Mouse (Mus musculus): ENCODE measurements around the gene Gm8439. TPM values are rescaled to one million over a fixed set of nuclear protein-coding genes. Genes with fewer than 3 reads are reported as not detected.
"Not testable (repeated sequence)": the region's sequence is repeated elsewhere in the genome, so short reads cannot be mapped to it uniquely, and the experiment has no call there.

Gene Gm8439
- polyA plus RNA-seq, 1 experiment from 2014 or later = 0.36 TPM

- Histone ChIP-seq H3K4me1 (peaks cover 17% of the 10 kb centered on the region), H3K9me3 (no peaks in the 10 kb centered on the region), H3K27ac (0 out of 2 replicates have a peak overlapping the region, but pooled peaks have one; percentile 56), H3K4me3 (no peak overlapping the region), H3K36me3 (no peaks in the 10 kb centered on the region), H3K27me3 (ENCODE audit: insufficient read depth, poor library complexity, severe bottlenecking) (peaks cover 27% of the 10 kb centered on the region)
- WGBS = 10% methylated on average over 3 of the region's 3 CpGs
- DNase-seq (ENCODE audit: low spot score) = no peak
Observed at GRCm38 (mm10) chr4:120589070-120589469, 525 bp downstream of the Gm8439 start.

DNA sequence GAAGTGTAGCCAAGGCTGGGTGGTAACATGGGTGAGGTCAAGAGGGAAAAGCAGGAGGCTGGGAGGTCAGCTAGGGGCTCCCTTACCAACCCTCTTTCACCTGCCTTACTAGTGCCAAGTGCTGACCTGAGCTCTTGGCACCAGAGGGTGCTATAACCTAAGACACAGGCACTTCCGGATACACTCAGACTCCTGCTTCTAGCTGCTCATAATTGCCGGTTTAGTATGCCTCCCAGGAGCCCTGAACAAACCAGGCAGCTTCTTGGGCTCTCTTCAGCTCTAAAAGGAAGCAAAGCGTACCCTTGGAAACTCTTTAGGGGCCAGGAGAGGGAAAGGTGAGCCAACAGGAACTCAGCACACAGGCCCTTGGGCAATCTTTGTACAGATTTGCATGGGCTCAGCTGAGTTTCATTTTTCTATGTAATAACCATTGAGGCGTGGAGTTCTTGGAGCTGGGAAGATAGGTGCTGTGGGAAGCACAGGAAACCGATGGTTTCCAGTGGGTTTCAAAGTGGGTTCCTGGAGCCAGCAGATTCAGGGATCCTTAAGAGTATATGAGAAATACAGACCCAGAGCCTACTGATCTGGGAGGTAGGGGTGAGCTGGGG, 1.4 kb downstream of the Gm8439 start:
- DNase-seq (ENCODE audit: low spot score) = peak; percentile 86
- 42% methylated on average over 5 of the region's 5 CpGs for WGBS
- peak overlapping the region; percentile 83 for H3K27ac ChIP-seq
- peaks cover 17% of the 10 kb centered on the region for H3K4me1 ChIP-seq
- no peak overlapping the region for H3K4me3 ChIP-seq
- H3K9me3 ChIP-seq = no peaks in the 10 kb centered on the region
- peaks cover 27% of the 10 kb centered on the region for H3K27me3 ChIP-seq (ENCODE audit: insufficient read depth, poor library complexity, severe bottlenecking)
- H3K36me3 ChIP-seq = no peaks in the 10 kb centered on the region

DNA sequence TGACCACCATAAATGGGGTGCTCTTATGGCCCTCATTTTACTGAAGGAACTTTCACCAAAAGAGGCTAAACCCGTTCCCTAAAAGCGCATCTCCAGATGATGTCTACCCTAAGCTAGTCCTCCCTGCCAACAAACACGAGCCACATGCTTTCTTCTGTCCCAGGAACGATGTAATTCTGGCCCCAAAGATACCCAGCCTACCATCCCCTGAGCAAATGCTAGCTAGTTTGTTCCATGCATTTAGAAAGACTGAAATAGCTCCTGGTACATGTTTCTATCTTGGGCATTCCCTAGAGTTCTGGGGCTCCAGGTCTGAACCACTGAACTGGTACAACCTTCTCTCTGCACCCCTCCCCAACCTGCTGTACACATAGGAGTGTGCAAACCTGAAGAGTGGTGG, 2.4 kb downstream of the Gm8439 start:
- Histone ChIP-seq H3K27me3 (ENCODE audit: insufficient read depth, poor library complexity, severe bottlenecking) (peaks cover 25% of the 10 kb centered on the region), H3K36me3 (no peaks in the 10 kb centered on the region), H3K4me3 (no peak overlapping the region), H3K9me3 (no peaks in the 10 kb centered on the region), H3K27ac (no peak overlapping the region), H3K4me1 (peaks cover 17% of the 10 kb centered on the region)
- WGBS = 87% methylated on average over 4 of the region's 4 CpGs
- no peak for DNase-seq (ENCODE audit: low spot score)

GRCm38 (mm10) chr4:120596210-120596609, 7.7 kb downstream of the Gm8439 start:
- WGBS = 77% methylated on average over 1 of the region's 1 CpGs
- not testable (repeated sequence) for H3K9me3 ChIP-seq; H3K27me3 ChIP-seq (ENCODE audit: insufficient read depth, poor library complexity, severe bottlenecking); H3K36me3 ChIP-seq; H3K4me3 ChIP-seq; DNase-seq (ENCODE audit: low spot score); H3K27ac ChIP-seq
- peaks cover 10% of the 10 kb centered on the region; the same call in 1 of the 2 replicates for H3K4me1 ChIP-seq

- Histone ChIP-seq H3K9me3 (no peaks in the 10 kb centered on the region), H3K4me3 (no peak overlapping the region), H3K27ac (no peak overlapping the region), H3K4me1 (peaks cover 12% of the 10 kb centered on the region; the same call in 1 of the 2 replicates), H3K27me3 (ENCODE audit: insufficient read depth, poor library complexity, severe bottlenecking) (no peaks in the 10 kb centered on the region), H3K36me3 (no peaks in the 10 kb centered on the region)
- DNase-seq (ENCODE audit: low spot score) = no peak
- WGBS = 13% methylated on average over 2 of the region's 2 CpGs
Observed at GRCm38 (mm10) chr4:120598922-120599321, 10.4 kb downstream of the Gm8439 start.

DNA sequence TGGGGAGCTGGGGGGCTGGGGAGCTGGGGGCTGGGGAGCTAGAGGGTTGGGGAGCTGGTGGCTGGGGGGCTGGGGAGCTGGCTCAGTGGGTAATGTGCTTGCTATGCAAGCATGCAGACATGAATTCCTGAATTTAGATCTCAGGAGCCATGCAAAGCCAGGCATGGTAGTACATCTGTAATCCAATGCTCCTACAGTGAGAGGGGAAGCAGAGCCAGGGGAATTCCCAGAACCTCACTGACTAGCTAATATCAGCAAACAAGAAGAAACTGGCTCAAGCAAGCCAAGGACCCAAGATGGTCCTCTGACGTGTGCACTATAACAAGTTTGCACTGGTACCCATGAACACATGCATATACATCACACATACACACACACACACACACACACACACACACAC, 13.2 kb downstream of the Gm8439 start:
- H3K4me1 ChIP-seq = peaks cover 16% of the 10 kb centered on the region; the same call in 1 of the 2 replicates
- no peak for DNase-seq (ENCODE audit: low spot score)
- 79% methylated on average over 1 of the region's 1 CpGs for WGBS

DNA sequence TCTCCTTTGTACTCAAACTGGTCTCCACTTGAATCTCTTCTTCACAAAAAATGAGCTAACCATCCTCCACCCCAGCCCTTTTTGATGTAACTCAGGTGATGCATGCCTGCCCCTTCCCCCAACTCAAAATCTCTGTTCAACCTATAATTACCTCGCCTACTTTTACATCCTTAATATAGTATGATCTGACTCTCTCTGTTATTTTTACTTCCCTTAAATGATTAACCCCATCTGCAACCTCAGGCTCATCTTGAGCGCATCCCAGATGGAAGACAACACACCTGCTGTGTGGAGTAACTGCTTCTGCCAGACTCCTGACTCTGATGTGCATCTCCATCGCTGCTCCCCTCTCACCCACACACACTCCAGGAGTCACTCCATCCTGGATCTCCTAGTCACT, 14.1 kb downstream of the Gm8439 start:
- no peak overlapping the region for H3K4me3 ChIP-seq
- no peak for DNase-seq (ENCODE audit: low spot score)
- H3K9me3 ChIP-seq = no peaks in the 10 kb centered on the region
- WGBS = 74% methylated on average over 3 of the region's 3 CpGs
- H3K4me1 ChIP-seq = peaks cover 19% of the 10 kb centered on the region; the same call in 1 of the 2 replicates
- no peaks in the 10 kb centered on the region; the same call in 1 of the 2 replicates for H3K27me3 ChIP-seq (ENCODE audit: insufficient read depth, poor library complexity, severe bottlenecking)
- H3K36me3 ChIP-seq = no peaks in the 10 kb centered on the region
- H3K27ac ChIP-seq = no peak overlapping the region

More for the DNA sequence above, 13.2 kb downstream of the Gm8439 start:
- H3K9me3 ChIP-seq = no peaks in the 10 kb centered on the region
- no peaks in the 10 kb centered on the region; the same call in 1 of the 2 replicates for H3K27me3 ChIP-seq (ENCODE audit: insufficient read depth, poor library complexity, severe bottlenecking)
- no peaks in the 10 kb centered on the region for H3K36me3 ChIP-seq
- H3K4me3 ChIP-seq = no peak overlapping the region
- H3K27ac ChIP-seq = peak overlapping the region; percentile 47; the same call in 1 of the 2 replicates

DNA sequence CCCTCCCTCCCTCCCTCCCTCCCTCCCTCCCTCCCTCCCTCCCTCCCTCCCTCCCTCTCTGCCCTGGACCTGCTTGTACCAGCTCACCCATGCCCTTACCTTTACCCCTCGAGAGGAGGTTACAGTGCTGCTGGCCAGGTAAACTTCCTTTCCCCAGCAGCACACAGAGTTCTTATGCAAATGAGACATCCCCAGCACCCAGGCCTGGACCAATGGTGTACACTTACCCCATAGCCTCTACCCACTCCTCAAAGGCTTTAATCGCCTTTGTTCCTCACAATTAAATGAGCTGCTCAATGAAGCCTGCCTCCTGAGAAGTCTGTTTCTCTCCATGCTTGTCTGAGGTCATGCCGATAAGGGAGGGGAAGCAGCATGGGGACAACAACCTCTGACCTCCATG, 18.4 kb downstream of the Gm8439 start:
- 47% methylated on average over 2 of the region's 3 CpGs for WGBS
- no peak for DNase-seq (ENCODE audit: low spot score)
- no peaks in the 10 kb centered on the region; the same call in 1 of the 2 replicates for H3K27me3 ChIP-seq (ENCODE audit: insufficient read depth, poor library complexity, severe bottlenecking)
- no peaks in the 10 kb centered on the region for H3K9me3 ChIP-seq
- peaks cover 27% of the 10 kb centered on the region for H3K4me1 ChIP-seq
- H3K4me3 ChIP-seq = no peak overlapping the region
- H3K36me3 ChIP-seq = no peaks in the 10 kb centered on the region
- H3K27ac ChIP-seq = peak overlapping the region; percentile 38; the same call in 1 of the 2 replicates

GRCm38 (mm10) chr4:120611005-120611404, 22.5 kb downstream of the Gm8439 start:
- DNase-seq (ENCODE audit: low spot score) = no peak
- Histone ChIP-seq H3K27ac (peak overlapping the region; percentile 42; the same call in 1 of the 2 replicates), H3K9me3 (no peaks in the 10 kb centered on the region), H3K4me1 (peaks cover 60% of the 10 kb centered on the region), H3K4me3 (no peak overlapping the region), H3K27me3 (ENCODE audit: insufficient read depth, poor library complexity, severe bottlenecking) (no peaks in the 10 kb centered on the region), H3K36me3 (no peaks in the 10 kb centered on the region)
- WGBS = 89% methylated on average over 3 of the region's 3 CpGs

DNA sequence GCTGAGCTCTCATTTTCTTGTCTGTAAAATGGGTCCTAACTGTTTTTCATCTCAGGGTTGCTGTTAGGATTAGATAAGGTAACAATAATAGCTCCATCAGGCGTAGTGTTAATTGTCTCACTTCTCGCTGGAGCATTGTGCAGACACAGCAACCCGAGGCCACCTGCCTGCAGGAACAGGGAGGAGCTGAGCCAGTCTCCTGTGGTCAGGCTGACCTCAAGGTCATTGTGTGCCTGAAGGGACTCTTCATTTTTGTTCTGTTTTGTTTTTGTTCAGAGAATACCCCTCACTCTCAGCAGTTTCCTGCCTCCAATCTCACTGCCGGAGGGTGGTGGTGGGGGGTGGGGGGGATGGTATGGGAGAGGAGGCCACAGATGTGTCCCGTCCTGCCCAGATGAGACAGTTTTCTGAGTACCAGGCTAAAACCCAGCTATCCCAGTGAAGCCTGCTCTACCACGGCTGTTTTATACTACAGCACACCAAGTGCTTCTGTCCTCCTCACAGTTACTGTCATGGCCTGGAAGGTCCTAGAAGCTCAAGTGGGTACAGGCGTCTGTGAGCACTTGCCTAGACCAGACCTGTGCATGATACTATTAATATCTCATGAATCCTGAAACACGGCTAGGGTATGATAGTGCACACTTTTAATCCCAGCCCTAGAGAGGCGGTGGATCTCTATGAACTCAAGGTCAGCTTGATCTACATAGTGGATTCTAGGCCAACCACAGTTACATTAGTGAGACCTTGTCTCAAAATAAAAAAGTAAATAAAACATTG, 23.9 kb downstream of the Gm8439 start:
- no peaks in the 10 kb centered on the region for H3K36me3 ChIP-seq
- no peaks in the 10 kb centered on the region for H3K9me3 ChIP-seq
- H3K4me1 ChIP-seq = peaks cover 62% of the 10 kb centered on the region
- H3K27me3 ChIP-seq (ENCODE audit: insufficient read depth, poor library complexity, severe bottlenecking) = no peaks in the 10 kb centered on the region
- no peak for DNase-seq (ENCODE audit: low spot score)
- peak overlapping the region; percentile 48 for H3K4me3 ChIP-seq
- 17% methylated on average over 9 of the region's 9 CpGs for WGBS
- H3K27ac ChIP-seq = peak overlapping the region; percentile 94

DNA sequence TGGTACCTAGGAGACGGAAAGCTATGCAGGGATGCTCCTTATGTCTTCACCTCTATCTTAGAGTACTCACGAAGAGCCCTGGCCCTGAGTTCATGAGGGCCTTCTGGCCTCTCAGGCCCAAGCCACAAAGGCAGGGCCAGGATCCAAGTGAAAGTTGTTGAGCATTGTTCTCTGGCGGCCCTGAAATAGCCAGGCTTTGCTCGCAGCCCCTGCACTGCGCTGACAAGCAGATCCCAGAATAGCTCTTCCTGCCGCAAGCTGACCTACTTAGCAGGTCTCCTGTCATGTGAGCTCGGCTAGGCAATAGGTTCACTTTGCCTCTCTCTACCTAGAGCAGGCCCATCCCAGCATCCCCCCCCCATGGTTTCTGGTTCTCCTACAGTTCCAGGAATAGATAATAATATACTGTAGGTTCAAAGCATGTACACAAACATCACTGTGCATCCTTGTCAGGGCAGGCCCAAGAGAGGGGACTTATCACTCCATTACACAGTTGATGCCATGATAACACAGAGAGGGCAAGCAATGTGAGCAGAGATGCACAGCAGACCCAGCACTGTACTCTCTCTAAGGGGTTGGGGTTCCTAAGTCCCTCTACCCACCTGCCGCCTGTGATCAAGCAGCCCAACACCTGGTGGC, 25.3 kb downstream of the Gm8439 start:
- 28% methylated on average over 8 of the region's 8 CpGs for WGBS
- no peaks in the 10 kb centered on the region for H3K27me3 ChIP-seq (ENCODE audit: insufficient read depth, poor library complexity, severe bottlenecking)
- H3K36me3 ChIP-seq = no peaks in the 10 kb centered on the region
- H3K4me1 ChIP-seq = peaks cover 69% of the 10 kb centered on the region
- H3K27ac ChIP-seq = peak overlapping the region; percentile 94
- no peaks in the 10 kb centered on the region for H3K9me3 ChIP-seq
- peak overlapping the region; percentile 48 for H3K4me3 ChIP-seq
- peak; percentile 89 for DNase-seq (ENCODE audit: low spot score)

- peaks cover 69% of the 10 kb centered on the region for H3K4me1 ChIP-seq
- no peak overlapping the region for H3K4me3 ChIP-seq
- no peaks in the 10 kb centered on the region for H3K27me3 ChIP-seq (ENCODE audit: insufficient read depth, poor library complexity, severe bottlenecking)
- DNase-seq (ENCODE audit: low spot score) = no peak
- no peaks in the 10 kb centered on the region for H3K9me3 ChIP-seq
- no peaks in the 10 kb centered on the region for H3K36me3 ChIP-seq
- WGBS = 72% methylated on average over 9 of the region's 9 CpGs
- peak overlapping the region; percentile 94 for H3K27ac ChIP-seq
Observed at GRCm38 (mm10) chr4:120614644-120615043, 26.1 kb downstream of the Gm8439 start.

Measured in heart, embryonic 10.5 days (tissue).